Mouse (Mus musculus): ENCODE data around the gene Gpd1. TPM values are rescaled to one million over a fixed set of nuclear protein-coding genes. Genes with fewer than 3 reads are reported as not detected.
"Not testable (repeated sequence)": the region's sequence is repeated elsewhere in the genome, so short reads cannot be mapped to it uniquely, and the experiment has no call there.

The Gpd1 gene
- polyA plus RNA-seq, 1 experiment from 2014 or later = 1.4 TPM

- H3K36me3 ChIP-seq = peaks cover 72% of the 10 kb centered on the region
Measured at GRCm38 (mm10) chr15:99736675-99737074, 19.4 kb downstream of the Gpd1 start.

GRCm38 (mm10) chr15:99740229-99740628 lies 22.9 kb downstream of the Gpd1 start:
- Histone ChIP-seq H3K36me3 (peaks cover 53% of the 10 kb centered on the region), H3K4me3 (no peak overlapping the region), H3K4me1 (no peaks in the 10 kb centered on the region), H3K27ac (no peak overlapping the region), H3K9ac (no peak overlapping the region), H3K4me2 (replicated peaks) (no peak overlapping the region), H3K9me3 (no peaks in the 10 kb centered on the region), H3K27me3 (replicated peaks) (no peaks in the 10 kb centered on the region)
- ATAC-seq (ENCODE audit: low FRiP score, low read depth) = no peak
- 94% methylated on average over 4 of the region's 4 CpGs for WGBS

More at GRCm38 (mm10) chr15:99736675-99737074, 19.4 kb downstream of the Gpd1 start:
- no peak overlapping the region for H3K27ac ChIP-seq
- H3K9me3 ChIP-seq = no peaks in the 10 kb centered on the region
- H3K4me3 ChIP-seq = no peak overlapping the region
- 90% methylated on average over 11 of the region's 11 CpGs for WGBS
- H3K4me1 ChIP-seq = no peaks in the 10 kb centered on the region
- no peak overlapping the region for H3K4me2 ChIP-seq (replicated peaks)
- ATAC-seq (ENCODE audit: low FRiP score, low read depth) = no peak
- H3K27me3 ChIP-seq (replicated peaks) = no peaks in the 10 kb centered on the region
- H3K9ac ChIP-seq = no peak overlapping the region

- ATAC-seq (ENCODE audit: low FRiP score, low read depth) = no peak
- 79% methylated on average over 3 of the region's 3 CpGs for WGBS
Measured at GRCm38 (mm10) chr15:99754204-99754603, 36.9 kb downstream of the Gpd1 start.

GRCm38 (mm10) chr15:99767467-99767866 lies 50.2 kb downstream of the Gpd1 start:
- H3K9me3 ChIP-seq = no peaks in the 10 kb centered on the region
- no peak for ATAC-seq (ENCODE audit: low FRiP score, low read depth)
- H3K4me2 ChIP-seq (replicated peaks) = no peak overlapping the region
- no peaks in the 10 kb centered on the region for H3K27me3 ChIP-seq (replicated peaks)
- H3K36me3 ChIP-seq = peaks cover 7% of the 10 kb centered on the region; the same call in 1 of the 2 replicates
- H3K4me3 ChIP-seq = no peak overlapping the region
- 89% methylated on average over 4 of the region's 4 CpGs for WGBS
- H3K4me1 ChIP-seq = peaks cover 12% of the 10 kb centered on the region
- no peak overlapping the region for H3K27ac ChIP-seq
- H3K9ac ChIP-seq = no peak overlapping the region

More at GRCm38 (mm10) chr15:99754204-99754603, 36.9 kb downstream of the Gpd1 start:
- no peaks in the 10 kb centered on the region for H3K4me1 ChIP-seq
- H3K27ac ChIP-seq = no peak overlapping the region
- H3K4me2 ChIP-seq (replicated peaks) = no peak overlapping the region
- no peak overlapping the region for H3K4me3 ChIP-seq
- no peaks in the 10 kb centered on the region for H3K27me3 ChIP-seq (replicated peaks)
- H3K9me3 ChIP-seq = no peaks in the 10 kb centered on the region
- no peak overlapping the region for H3K9ac ChIP-seq
- peaks cover 3% of the 10 kb centered on the region; the same call in 1 of the 2 replicates for H3K36me3 ChIP-seq

GRCm38 (mm10) chr15:99768761-99769160 lies 51.4 kb downstream of the Gpd1 start:
- peaks cover 7% of the 10 kb centered on the region; the same call in 1 of the 2 replicates for H3K36me3 ChIP-seq
- H3K9ac ChIP-seq = no peak overlapping the region
- peaks cover 12% of the 10 kb centered on the region for H3K4me1 ChIP-seq
- H3K27ac ChIP-seq = no peak overlapping the region
- H3K9me3 ChIP-seq = no peaks in the 10 kb centered on the region
- WGBS = 94% methylated on average over 1 of the region's 1 CpGs
- ATAC-seq (ENCODE audit: low FRiP score, low read depth) = no peak
- H3K4me3 ChIP-seq = no peak overlapping the region
- H3K4me2 ChIP-seq (replicated peaks) = no peak overlapping the region
- H3K27me3 ChIP-seq (replicated peaks) = no peaks in the 10 kb centered on the region

- no peaks in the 10 kb centered on the region for H3K36me3 ChIP-seq
- peak overlapping the region; percentile 63 for H3K4me3 ChIP-seq
- H3K9ac ChIP-seq = peak overlapping the region; percentile 93
- 40% methylated on average over 5 of the region's 5 CpGs for WGBS
- no peak for ATAC-seq (ENCODE audit: low FRiP score, low read depth)
- H3K27me3 ChIP-seq (replicated peaks) = no peaks in the 10 kb centered on the region
- H3K9me3 ChIP-seq = no peaks in the 10 kb centered on the region
- peak overlapping the region; percentile 84 for H3K4me2 ChIP-seq (replicated peaks)
- H3K27ac ChIP-seq = 0 out of 2 replicates have a peak overlapping the region, but pooled peaks have one; percentile 79
- peaks cover 12% of the 10 kb centered on the region for H3K4me1 ChIP-seq
Measured at GRCm38 (mm10) chr15:99771004-99771500, 53.7 kb downstream of the Gpd1 start.

GRCm38 (mm10) chr15:99771601-99772276 lies 54.4 kb downstream of the Gpd1 start:
- Histone ChIP-seq H3K4me3 (peak overlapping the region; percentile 63), H3K9me3 (no peaks in the 10 kb centered on the region), H3K36me3 (no peaks in the 10 kb centered on the region), H3K27me3 (replicated peaks) (no peaks in the 10 kb centered on the region), H3K4me1 (peaks cover 12% of the 10 kb centered on the region), H3K9ac (peak overlapping the region; percentile 93), H3K4me2 (replicated peaks) (peak overlapping the region; percentile 84), H3K27ac (peak overlapping the region; percentile 79)
- under 1% methylated on average over 57 of the region's 59 CpGs for WGBS
- ATAC-seq (ENCODE audit: low FRiP score, low read depth) = peak; percentile 83

GRCm38 (mm10) chr15:99772277-99772880 lies 55.1 kb downstream of the Gpd1 start:
- H3K27me3 ChIP-seq (replicated peaks) = no peaks in the 10 kb centered on the region
- no peaks in the 10 kb centered on the region for H3K36me3 ChIP-seq
- no peaks in the 10 kb centered on the region for H3K9me3 ChIP-seq
- peak overlapping the region; percentile 79 for H3K27ac ChIP-seq
- H3K4me3 ChIP-seq = peak overlapping the region; percentile 63
- WGBS = 0% methylated on average over 41 of the region's 41 CpGs
- H3K4me1 ChIP-seq = peaks cover 12% of the 10 kb centered on the region
- peak overlapping the region; percentile 93 for H3K9ac ChIP-seq
- peak overlapping the region; percentile 84 for H3K4me2 ChIP-seq (replicated peaks)
- ATAC-seq (ENCODE audit: low FRiP score, low read depth) = peak; percentile 91

GRCm38 (mm10) chr15:99772881-99772924 lies 55.4 kb downstream of the Gpd1 start, which contains the start of gene Cers5:
Gene Cers5, minus strand, starts transcription at chr15:99772885.
- not testable (repeated sequence) for H3K9me3 ChIP-seq; H3K27me3 ChIP-seq (replicated peaks); ATAC-seq (ENCODE audit: low FRiP score, low read depth); H3K36me3 ChIP-seq
- H3K4me1 ChIP-seq = peaks cover 12% of the 10 kb centered on the region
- peak within 1 kb of the TSS; percentile 63 for H3K4me3 ChIP-seq
- H3K9ac ChIP-seq = peak within 1 kb of the TSS; percentile 93
- H3K27ac ChIP-seq = peak within 1 kb of the TSS; percentile 79
- H3K4me2 ChIP-seq (replicated peaks) = peak within 1 kb of the TSS; percentile 84

GRCm38 (mm10) chr15:99772925-99773324 lies 55.6 kb downstream of the Gpd1 start:
- Histone ChIP-seq H3K9me3 (no peaks in the 10 kb centered on the region), H3K4me2 (replicated peaks) (peak overlapping the region; percentile 84), H3K27me3 (replicated peaks) (no peaks in the 10 kb centered on the region), H3K36me3 (no peaks in the 10 kb centered on the region), H3K27ac (no peak overlapping the region), H3K9ac (0 out of 2 replicates have a peak overlapping the region, but pooled peaks have one; percentile 93), H3K4me1 (peaks cover 12% of the 10 kb centered on the region), H3K4me3 (peak overlapping the region; percentile 63; the same call in 1 of the 2 replicates)
- no peak for ATAC-seq (ENCODE audit: low FRiP score, low read depth)
- 30% methylated on average over 3 of the region's 3 CpGs for WGBS

All from neural tube, embryonic 12.5 days (tissue).